Mouse (Mus musculus) hindbrain, embryonic 15.5 days (tissue): ENCODE measurements around the gene Gm3667. TPM values are rescaled to one million over a fixed set of nuclear protein-coding genes. Genes with fewer than 3 reads are reported as not detected.
"Not testable (repeated sequence)": the region's sequence is repeated elsewhere in the genome, so short reads cannot be mapped to it uniquely, and the experiment has no call there.

Experiments used
- ATAC-seq: fragments of 200-750 bp; cut with Nextera tagmentation; 2 replicates; pipeline ENCODE4 v1.8.0; 2017; ENCODE audit warnings: low read depth, moderate number of reproducible peaks, moderate TSS enrichment; ENCODE audit not compliant: low FRiP score
- H3K27ac ChIP-seq: fragments of 300-500 bp; sonication (generic); replicated peaks from 2 replicates; pipeline ENCODE4 v1.5.1; 2015; ENCODE audit warnings: mild to moderate bottlenecking, inconsistent platforms
- H3K27me3 ChIP-seq: fragments of 300-500 bp; sonication (generic); 2 replicates; pipeline ENCODE4 v1.6.1; 2015; ENCODE audit warnings: control low read depth, inconsistent platforms
- H3K36me3 ChIP-seq: fragments of 300-500 bp; sonication (generic); 2 replicates; pipeline ENCODE4 v1.6.1; 2015; ENCODE audit warnings: control low read depth, inconsistent platforms
- H3K4me1 ChIP-seq: fragments of 300-500 bp; sonication (generic); replicated peaks from 2 replicates; pipeline ENCODE4 v1.6.1; 2015; ENCODE audit warnings: control low read depth, inconsistent platforms
- H3K4me2 ChIP-seq: fragments of 300-500 bp; sonication (generic); 2 replicates; pipeline ENCODE4 v1.6.1; 2015; ENCODE audit warnings: moderate library complexity, mild to moderate bottlenecking, inconsistent platforms
- H3K4me3 ChIP-seq: fragments of 300-500 bp; sonication (generic); 2 replicates; pipeline ENCODE4 v1.5.1; 2015; ENCODE audit warnings: mild to moderate bottlenecking, inconsistent platforms
- H3K9ac ChIP-seq: fragments of 300-500 bp; sonication (generic); 2 replicates; pipeline ENCODE4 v1.6.1; 2015; ENCODE audit warnings: inconsistent platforms
- H3K9me3 ChIP-seq: fragments of 300-500 bp; sonication (generic); 2 replicates; pipeline ENCODE4 v1.6.1; 2016; ENCODE audit warnings: control low read depth, inconsistent platforms
- WGBS: fragments of 180-500 bp; shearing (Covaris S2); methylation state at CpG from one replicate; pipeline ENCODE4 v1.1.7; 2015; 5-methylcytosine and 5-hydroxymethylcytosine counted together
- polyA plus RNA-seq: library from polyadenylated mRNA; unstranded; fragments of >200 nt; fragmentation: Nextera tagmentation; extraction: Ambion mirVana; gene quantifications from 2 replicates; pipeline ENCODE4 v1.2.1, GENCODE M21; 2015

Gm3667 gene
- 10.2 and 12.4 TPM in 2 replicates for polyA plus RNA-seq

- peak within 1 kb of the TSS; percentile 59 for H3K4me2 ChIP-seq
- H3K4me3 ChIP-seq = peak within 1 kb of the TSS; percentile 46
- H3K36me3 ChIP-seq, ATAC-seq, H3K27me3 ChIP-seq, H3K9me3 ChIP-seq, H3K4me1 ChIP-seq: not testable (repeated sequence)
- peak within 1 kb of the TSS; percentile 51 for H3K9ac ChIP-seq
- peak within 1 kb of the TSS; percentile 48; the same call in 1 of the 2 replicates for H3K27ac ChIP-seq
- under 1% methylated on average over 24 of the region's 43 CpGs for WGBS
Measured at GRCm38 (mm10) chr14:6889521-6890012, at the start of gene Gm3667. Gene Gm3667, minus strand, starts transcription at chr14:6889962.

- not testable (repeated sequence) for H3K4me1 ChIP-seq, H3K4me2 ChIP-seq, H3K27ac ChIP-seq, H3K9me3 ChIP-seq, ATAC-seq, H3K4me3 ChIP-seq, H3K9ac ChIP-seq, H3K36me3 ChIP-seq, H3K27me3 ChIP-seq
- WGBS = 97% methylated on average over 18 of the region's 24 CpGs
Measured at GRCm38 (mm10) chr14:6899881-6900280, 10.1 kb upstream of the Gm3667 start.

DNA sequence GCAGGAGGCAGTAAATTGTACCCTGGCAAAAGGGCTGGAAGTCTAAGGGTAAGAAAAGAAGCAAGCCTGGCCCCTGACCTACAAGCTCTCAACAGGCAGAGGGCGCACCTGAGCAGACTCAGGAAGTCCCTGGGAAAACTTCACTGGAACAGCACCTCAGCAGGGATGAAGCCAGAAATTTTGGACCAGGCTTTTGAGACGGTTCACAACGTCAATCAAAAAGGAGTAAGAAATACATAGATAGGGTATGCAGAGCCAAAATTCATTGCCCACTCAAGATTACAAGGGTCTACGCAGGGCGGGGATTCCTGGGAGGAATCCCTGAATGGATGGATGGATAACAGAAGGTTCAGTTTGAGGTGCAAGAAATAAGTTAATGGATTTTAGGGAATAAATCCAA is 951 bp downstream of the Gm3667 start:
- not testable (repeated sequence) for H3K27me3 ChIP-seq, H3K36me3 ChIP-seq, ATAC-seq, H3K9me3 ChIP-seq, H3K9ac ChIP-seq, H3K27ac ChIP-seq, H3K4me1 ChIP-seq
- H3K4me3 ChIP-seq = peak overlapping the region; percentile 46
- 19% methylated on average over 4 of the region's 5 CpGs for WGBS
- peak overlapping the region; percentile 59 for H3K4me2 ChIP-seq

DNA sequence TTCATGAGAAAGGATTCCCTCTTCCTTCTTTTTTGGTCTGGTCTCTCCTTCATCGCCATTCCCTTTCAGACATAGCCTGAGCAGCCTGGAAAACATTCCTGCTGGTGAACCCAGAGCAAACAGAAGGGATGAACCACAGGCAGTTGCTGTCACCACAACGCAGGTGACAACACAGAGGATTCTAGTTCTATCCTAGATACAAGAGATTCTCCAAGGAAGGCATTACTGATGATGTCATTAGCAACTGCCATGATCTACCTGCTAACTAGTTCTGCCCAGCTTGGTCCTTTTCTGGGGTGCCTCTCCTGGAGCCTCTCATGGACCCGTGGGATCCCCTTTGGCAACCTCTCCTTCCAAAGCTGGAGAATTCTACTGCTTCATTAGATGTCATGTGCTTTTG is 49.6 kb downstream of the Gm3667 start, which contains the start of gene Gm3642:
Gm3642 (minus strand) TSS at position 101 of the 400 bp plus-strand sequence.
- H3K4me3 ChIP-seq, H3K9me3 ChIP-seq, H3K36me3 ChIP-seq, H3K9ac ChIP-seq, ATAC-seq, H3K4me2 ChIP-seq, H3K27me3 ChIP-seq, H3K27ac ChIP-seq, H3K4me1 ChIP-seq: not testable (repeated sequence)
- WGBS = no CpG with 5 or more reads among the region's 3 CpGs

GRCm38 (mm10) chr14:6823297-6823696 is 66.5 kb downstream of the Gm3667 start:
- H3K9ac ChIP-seq, H3K36me3 ChIP-seq, H3K4me3 ChIP-seq, H3K9me3 ChIP-seq, H3K27me3 ChIP-seq, H3K27ac ChIP-seq, H3K4me2 ChIP-seq, H3K4me1 ChIP-seq, ATAC-seq: not testable (repeated sequence)
- 93% methylated on average over 3 of the region's 3 CpGs for WGBS

Other genes with a start within 250 kb of the Gm3667 start
- not detected in 2 replicates for gene Gm10251, start 205.8 kb downstream of the Gm3667 start, polyA plus RNA-seq
- gene Gm8050, start 169.7 kb downstream of the Gm3667 start, polyA plus RNA-seq = 0.09 TPM in 1 of 2 replicates, not detected in the other
- gene Gm3636, start 147.6 kb downstream of the Gm3667 start, polyA plus RNA-seq = 14.7 and 17.5 TPM in 2 replicates
- not detected in 2 replicates for gene Gm8362, start 115.6 kb downstream of the Gm3667 start, polyA plus RNA-seq
- gene Gm3642, start 49.7 kb downstream of the Gm3667 start, polyA plus RNA-seq = not detected in 2 replicates
- gene Gm6356, start 83.9 kb upstream of the Gm3667 start, polyA plus RNA-seq = not detected in 2 replicates
- 4.0 and 4.1 TPM in 2 replicates for gene Gm10406, start 137.5 kb upstream of the Gm3667 start, polyA plus RNA-seq
- gene Gm3685, start 155.0 kb upstream of the Gm3667 start, polyA plus RNA-seq = not detected in 2 replicates
- 6.5 and 7.4 TPM in 2 replicates for gene Gm3696, start 210.7 kb upstream of the Gm3667 start, polyA plus RNA-seq
- not detected in 2 replicates for gene Gm6676, start 235.4 kb upstream of the Gm3667 start, polyA plus RNA-seq